Mouse (Mus musculus): ENCODE data around the gene Kat5. TPM values are rescaled to one million over a fixed set of nuclear protein-coding genes. Genes with fewer than 3 reads are reported as not detected.
A peak's percentile ranks its signal among the peaks of the same experiment; 100 is the strongest.

The Kat5 gene
- polyA plus RNA-seq, 1 experiment: 57.5 TPM

- TF ChIP-seq GATA1 (IDR thresholded peaks at IDR 0.05; ENCODE audit: borderline replicate concordance, low read length): no peak
- TF ChIP-seq FLI1 (IDR thresholded peaks at IDR 0.05; ENCODE audit: low read length): no peak
- Histone ChIP-seq H3K27me3 (replicated peaks) (no peaks in the 10 kb centered on the region), H3K4me3 (replicated peaks) (no peak overlapping the region), H3K4me1 (peaks cover 87% of the 10 kb centered on the region), H3K36me3 (replicated peaks; ENCODE audit: low read length) (peaks cover 62% of the 10 kb centered on the region), H3K9me3 (no peaks in the 10 kb centered on the region)
Measured at GRCm38 (mm10) chr19:5607705-5608410, 2.2 kb downstream of the Kat5 start.

- no peak for TF ChIP-seq GATA1 (IDR thresholded peaks at IDR 0.05; ENCODE audit: borderline replicate concordance, low read length)
- no peak for TF ChIP-seq FLI1 (IDR thresholded peaks at IDR 0.05; ENCODE audit: low read length)
- no peaks in the 10 kb centered on the region for H3K27me3 ChIP-seq (replicated peaks)
- H3K9me3 ChIP-seq: no peaks in the 10 kb centered on the region
- peaks cover 66% of the 10 kb centered on the region for H3K36me3 ChIP-seq (replicated peaks; ENCODE audit: low read length)
- no peak overlapping the region for H3K4me3 ChIP-seq (replicated peaks)
- peaks cover 90% of the 10 kb centered on the region for H3K4me1 ChIP-seq
Measured at GRCm38 (mm10) chr19:5606196-5606595, 3.8 kb downstream of the Kat5 start.

DNA sequence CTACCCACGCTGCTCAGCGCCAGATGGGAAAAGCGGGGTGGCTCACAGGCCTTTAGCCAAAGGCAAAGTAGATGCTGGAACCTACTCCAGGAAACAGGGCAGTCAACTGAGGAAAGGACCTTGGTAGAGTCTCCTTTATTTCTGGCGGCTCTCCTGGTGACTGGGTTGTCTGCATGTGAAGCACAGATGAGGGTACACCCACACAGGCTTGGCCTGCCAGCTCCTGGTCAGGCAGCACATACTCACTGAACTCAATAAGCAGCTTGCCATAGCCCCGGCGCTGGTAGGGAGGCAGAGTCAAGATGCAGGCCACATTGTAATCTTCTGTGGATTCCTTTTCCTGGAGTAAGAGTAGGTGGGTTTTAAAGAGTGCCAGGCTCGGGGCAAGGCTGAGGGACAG is 4.9 kb downstream of the Kat5 start:
- TF ChIP-seq FLI1 (IDR thresholded peaks at IDR 0.05; ENCODE audit: low read length) (no peak), GATA1 (IDR thresholded peaks at IDR 0.05; ENCODE audit: borderline replicate concordance, low read length) (no peak)
- peaks cover 87% of the 10 kb centered on the region for H3K4me1 ChIP-seq
- no peak overlapping the region for H3K4me3 ChIP-seq (replicated peaks)
- peaks cover 66% of the 10 kb centered on the region for H3K36me3 ChIP-seq (replicated peaks; ENCODE audit: low read length)
- H3K27me3 ChIP-seq (replicated peaks): no peaks in the 10 kb centered on the region
- no peaks in the 10 kb centered on the region for H3K9me3 ChIP-seq

- H3K4me1 ChIP-seq: peaks cover 88% of the 10 kb centered on the region
- no peaks in the 10 kb centered on the region for H3K27me3 ChIP-seq (replicated peaks)
- no peak for TF ChIP-seq GATA1 (IDR thresholded peaks at IDR 0.05; ENCODE audit: borderline replicate concordance, low read length)
- no peak for TF ChIP-seq FLI1 (IDR thresholded peaks at IDR 0.05; ENCODE audit: low read length)
- H3K36me3 ChIP-seq (replicated peaks; ENCODE audit: low read length): peaks cover 62% of the 10 kb centered on the region
- no peaks in the 10 kb centered on the region for H3K9me3 ChIP-seq
- peak overlapping the region; percentile 94 for H3K4me3 ChIP-seq (replicated peaks)
Measured at GRCm38 (mm10) chr19:5603664-5604063, 6.4 kb downstream of the Kat5 start.

- Histone ChIP-seq H3K4me1 (peaks cover 82% of the 10 kb centered on the region), H3K36me3 (replicated peaks; ENCODE audit: low read length) (peaks cover 45% of the 10 kb centered on the region), H3K9me3 (no peaks in the 10 kb centered on the region), H3K27me3 (replicated peaks) (peaks cover 1% of the 10 kb centered on the region), H3K4me3 (replicated peaks) (peak within 1 kb of the TSS; percentile 94)
- TF ChIP-seq FLI1 (IDR thresholded peaks at IDR 0.05; ENCODE audit: low read length) (no peak), GATA1 (IDR thresholded peaks at IDR 0.05; ENCODE audit: borderline replicate concordance, low read length) (no peak)
Measured at GRCm38 (mm10) chr19:5601752-5602541, 8.1 kb downstream of the Kat5 start, which contains the start of gene Rnaseh2c. Gene Rnaseh2c, plus strand, starts transcription at chr19:5601873.

- Histone ChIP-seq H3K9me3 (no peaks in the 10 kb centered on the region), H3K4me3 (replicated peaks) (no peak overlapping the region), H3K36me3 (replicated peaks; ENCODE audit: low read length) (peaks cover 18% of the 10 kb centered on the region), H3K4me1 (peaks cover 59% of the 10 kb centered on the region), H3K27me3 (replicated peaks) (peaks cover 1% of the 10 kb centered on the region)
- TF ChIP-seq GATA1 (IDR thresholded peaks at IDR 0.05; ENCODE audit: borderline replicate concordance, low read length) (no peak), FLI1 (IDR thresholded peaks at IDR 0.05; ENCODE audit: low read length) (no peak)
Measured at GRCm38 (mm10) chr19:5599224-5599623, 10.8 kb downstream of the Kat5 start.

- Histone ChIP-seq H3K36me3 (replicated peaks; ENCODE audit: low read length) (no peaks in the 10 kb centered on the region), H3K27me3 (replicated peaks) (peaks cover 12% of the 10 kb centered on the region), H3K9me3 (no peaks in the 10 kb centered on the region), H3K4me1 (peaks cover 3% of the 10 kb centered on the region; the same call in 1 of the 2 replicates), H3K4me3 (replicated peaks) (no peak overlapping the region)
- TF ChIP-seq FLI1 (IDR thresholded peaks at IDR 0.05; ENCODE audit: low read length) (no peak), GATA1 (IDR thresholded peaks at IDR 0.05; ENCODE audit: borderline replicate concordance, low read length) (no peak)
Measured at GRCm38 (mm10) chr19:5591888-5592287, 18.1 kb downstream of the Kat5 start.

GRCm38 (mm10) chr19:5589159-5589558 is 20.9 kb downstream of the Kat5 start:
- no peak for TF ChIP-seq FLI1 (IDR thresholded peaks at IDR 0.05; ENCODE audit: low read length)
- no peak for TF ChIP-seq GATA1 (IDR thresholded peaks at IDR 0.05; ENCODE audit: borderline replicate concordance, low read length)
- Histone ChIP-seq H3K9me3 (no peaks in the 10 kb centered on the region), H3K36me3 (replicated peaks; ENCODE audit: low read length) (no peaks in the 10 kb centered on the region), H3K4me1 (0 out of 2 replicates have a peak, but pooled peaks cover 6% of the 10 kb centered on the region), H3K4me3 (replicated peaks) (no peak overlapping the region), H3K27me3 (replicated peaks) (peaks cover 30% of the 10 kb centered on the region)

DNA sequence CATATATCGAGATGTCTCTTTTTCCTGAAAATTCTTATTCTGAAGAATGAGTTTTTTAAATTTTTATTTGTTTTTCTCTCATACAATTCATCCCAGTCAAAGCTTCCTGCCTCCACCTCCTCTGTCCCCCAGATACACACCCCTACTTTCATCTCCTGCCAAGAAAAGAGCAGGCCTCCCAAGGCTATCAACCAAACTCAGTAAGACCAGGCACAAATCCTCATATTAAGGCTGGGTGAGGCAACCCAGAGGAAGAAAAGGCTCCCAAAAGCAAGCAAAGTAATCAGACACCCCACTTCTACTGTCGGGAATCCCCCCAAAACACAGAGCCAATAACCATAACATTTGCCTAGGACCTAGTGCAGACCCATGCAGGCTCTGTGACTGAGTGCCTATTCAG is 28.0 kb downstream of the Kat5 start:
- Histone ChIP-seq H3K9me3 (no peaks in the 10 kb centered on the region), H3K27me3 (replicated peaks) (peaks cover 45% of the 10 kb centered on the region), H3K36me3 (replicated peaks; ENCODE audit: low read length) (no peaks in the 10 kb centered on the region), H3K4me3 (replicated peaks) (no peak overlapping the region), H3K4me1 (0 out of 2 replicates have a peak, but pooled peaks cover 3% of the 10 kb centered on the region)
- TF ChIP-seq GATA1 (IDR thresholded peaks at IDR 0.05; ENCODE audit: borderline replicate concordance, low read length): no peak
- no peak for TF ChIP-seq FLI1 (IDR thresholded peaks at IDR 0.05; ENCODE audit: low read length)

DNA sequence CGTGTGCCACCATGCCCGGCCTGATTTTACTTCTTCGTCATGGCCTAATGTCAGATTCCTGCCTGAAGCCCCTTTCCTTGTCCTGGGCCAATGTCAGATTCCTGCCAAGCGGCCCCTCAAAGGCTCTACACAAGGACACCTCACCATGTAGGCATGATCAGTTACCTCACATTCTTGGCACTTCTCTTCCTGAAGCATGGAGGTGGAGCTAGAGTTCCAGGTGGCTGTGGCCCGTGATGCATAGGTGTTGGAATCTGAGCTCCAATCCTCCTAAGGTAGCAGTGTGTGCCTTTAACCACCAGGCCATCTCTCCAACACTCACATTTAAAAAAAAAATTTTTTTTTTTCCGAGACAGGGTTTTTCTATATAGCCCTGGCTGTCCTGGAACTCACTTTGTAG is 29.3 kb downstream of the Kat5 start:
- peaks cover 4% of the 10 kb centered on the region; the same call in 1 of the 2 replicates for H3K4me1 ChIP-seq
- H3K4me3 ChIP-seq (replicated peaks): no peak overlapping the region
- H3K9me3 ChIP-seq: no peaks in the 10 kb centered on the region
- TF ChIP-seq FLI1 (IDR thresholded peaks at IDR 0.05; ENCODE audit: low read length) (no peak), GATA1 (IDR thresholded peaks at IDR 0.05; ENCODE audit: borderline replicate concordance, low read length) (no peak)
- no peaks in the 10 kb centered on the region for H3K36me3 ChIP-seq (replicated peaks; ENCODE audit: low read length)
- peaks cover 40% of the 10 kb centered on the region for H3K27me3 ChIP-seq (replicated peaks)
